ENCODE assay signal across 23 mouse cellular contexts in genomic region chr5:76724878-76725277, GRCm38 (mm10).
DNase-seq lines count a peak whose midpoint lies in the region; ATAC-seq and TF ChIP-seq lines count a peak whose summit lies in the region.
"Had no signal": no experiment of that assay in that cellular context is flagged by ENCODE, and none has a peak within 500 bp of the region (broad histone marks: within the 10 kb centered on the region; RNA-seq: fewer than 3 reads in every experiment).

No protein-coding gene starts in this region.

- no peaks in the 10 kb centered on the region for H3K9me3 ChIP-seq in intestine, postnatal 0 days (ENCODE audit: control insufficient read depth)
- 0 out of 2 replicates have a peak, but pooled peaks cover 3% of the 10 kb centered on the region for H3K9me3 ChIP-seq in intestine, embryonic 16.5 days (ENCODE audit: control insufficient read depth, low read length)
- H3K9me3 ChIP-seq: forebrain, embryonic 15.5 days; hindbrain, embryonic 15.5 days; limb, embryonic 15.5 days had no signal

- peak; percentile 18 for DNase-seq in thymus, postnatal 4 days
- DNase-seq in thymus, adult 2 months: no peak
- peak; percentile 21 for DNase-seq in testis, postnatal 14 days (ENCODE audit: low spot score)
- DNase-seq in lung, postnatal 4 days: no peak
- no peak for DNase-seq in right cerebral cortex, adult 2 months (ENCODE audit: low spot score in 2 of 2)
- DNase-seq: cerebellum, adult 11-12 months; gastrocnemius, postnatal 10 days; heart, postnatal 14 days; kidney, adult 2 months; kidney, postnatal 25 days; layer of hippocampus, adult 9-11 months; right cerebral cortex, postnatal 14 days had no signal

- no peak overlapping the region for H3K27ac ChIP-seq in intestine, postnatal 0 days (ENCODE audit: low read depth, low read length)
- H3K27ac ChIP-seq in intestine, embryonic 16.5 days (ENCODE audit: low read length): no peak overlapping the region
- no peak overlapping the region for H3K27ac ChIP-seq in thymus, adult 2 months (ENCODE audit: control insufficient read depth, insufficient read depth, low read length)
- H3K27ac ChIP-seq in bone marrow, adult 2 months (ENCODE audit: control insufficient read depth, insufficient read depth, low read depth, low read length, poor library complexity): no peak overlapping the region
- H3K27ac ChIP-seq: embryonic facial prominence, embryonic 10.5 days; forebrain, embryonic 15.5 days; hindbrain, embryonic 15.5 days; limb, embryonic 15.5 days had no signal

- H3K9ac ChIP-seq in intestine, postnatal 0 days (ENCODE audit: low read depth, low read length): no peak overlapping the region
- H3K9ac ChIP-seq in intestine, embryonic 16.5 days (ENCODE audit: low read depth, low read length): no peak overlapping the region
- H3K9ac ChIP-seq: forebrain, embryonic 15.5 days; hindbrain, embryonic 15.5 days; limb, embryonic 15.5 days had no signal

- no peaks in the 10 kb centered on the region for H3K27me3 ChIP-seq in intestine, postnatal 0 days (replicated peaks; ENCODE audit: control insufficient read depth, insufficient read depth, low read length)
- no peaks in the 10 kb centered on the region for H3K27me3 ChIP-seq in intestine, embryonic 16.5 days (replicated peaks; ENCODE audit: control insufficient read depth, insufficient read depth, low read length)
- no peaks in the 10 kb centered on the region for H3K27me3 ChIP-seq in thymus, adult 2 months (ENCODE audit: control insufficient read depth, insufficient read depth, low read length)
- H3K27me3 ChIP-seq: forebrain, embryonic 15.5 days; hindbrain, embryonic 15.5 days; limb, embryonic 15.5 days; megakaryocyte, embryonic 14.5 days had no signal

- peak; percentile 48 for TF ChIP-seq CTCF in intestine, postnatal 0 days (IDR thresholded peaks at IDR 0.05; ENCODE audit: low read depth)
- TF ChIP-seq CTCF in thymus, adult 2 months (IDR thresholded peaks at IDR 0.05; ENCODE audit: borderline replicate concordance, control insufficient read depth, extremely low read depth, insufficient read depth, low read length, poor library complexity): no peak
- peak; percentile 29; the same call in 1 of the 2 replicates for TF ChIP-seq CTCF in bone marrow, adult 2 months (IDR thresholded peaks at IDR 0.05; ENCODE audit: control insufficient read depth, insufficient read depth, low read length)

- no peak overlapping the region for H3K4me2 ChIP-seq in intestine, postnatal 0 days (replicated peaks; ENCODE audit: low read depth)
- H3K4me2 ChIP-seq in intestine, embryonic 16.5 days (ENCODE audit: low read depth, low read length): no peak overlapping the region
- H3K4me2 ChIP-seq: forebrain, embryonic 15.5 days; hindbrain, embryonic 15.5 days; limb, embryonic 15.5 days had no signal

- no peak for TF ChIP-seq POLR2A in thymus, adult 2 months (IDR thresholded peaks at IDR 0.05; ENCODE audit: control insufficient read depth, extremely low read depth, insufficient read depth, low read length, poor library complexity)
- no peak for TF ChIP-seq POLR2A in bone marrow, adult 2 months (IDR thresholded peaks at IDR 0.05; ENCODE audit: borderline replicate concordance, control insufficient read depth, low read depth, low read length)

- WGBS in intestine, postnatal 0 days: 100% methylated on average over 2 of the region's 2 CpGs
- 99% methylated on average over 2 of the region's 2 CpGs for WGBS in intestine, embryonic 16.5 days
- 95% methylated on average over 2 of the region's 2 CpGs for WGBS in thymus, adult 2 months
- 98% methylated on average over 2 of the region's 2 CpGs for WGBS in bone marrow, adult 2 months

- no peaks in the 10 kb centered on the region for H3K36me3 ChIP-seq in intestine, postnatal 0 days (ENCODE audit: control insufficient read depth, insufficient read depth)
- H3K36me3 ChIP-seq in intestine, embryonic 16.5 days (ENCODE audit: control insufficient read depth, insufficient read depth, low read length): no peaks in the 10 kb centered on the region
- H3K36me3 ChIP-seq in thymus, adult 2 months (ENCODE audit: control insufficient read depth, insufficient read depth, low read length): no peaks in the 10 kb centered on the region

- no peak for ATAC-seq in intestine, postnatal 0 days
- no peak for ATAC-seq in intestine, embryonic 16.5 days
- ATAC-seq: forebrain, embryonic 15.5 days; lung, postnatal 0 days; midbrain, embryonic 16.5 days had no signal

- no peaks in the 10 kb centered on the region for H3K4me1 ChIP-seq in intestine, postnatal 0 days (replicated peaks; ENCODE audit: control insufficient read depth, insufficient read depth, low read length)
- H3K4me1 ChIP-seq in intestine, embryonic 16.5 days (ENCODE audit: control insufficient read depth, insufficient read depth, low read length): no peaks in the 10 kb centered on the region
- H3K4me1 ChIP-seq in thymus, adult 2 months (replicated peaks; ENCODE audit: control insufficient read depth, insufficient read depth, low read length): no peaks in the 10 kb centered on the region
- H3K4me1 ChIP-seq in bone marrow, adult 2 months (ENCODE audit: control insufficient read depth, insufficient read depth, low read length): no peaks in the 10 kb centered on the region
- H3K4me1 ChIP-seq: embryonic facial prominence, embryonic 10.5 days; limb, embryonic 15.5 days; megakaryocyte, embryonic 14.5 days had no signal

- no peak overlapping the region for H3K4me3 ChIP-seq in intestine, postnatal 0 days (ENCODE audit: low read depth, low read length)
- no peak overlapping the region for H3K4me3 ChIP-seq in intestine, embryonic 16.5 days (ENCODE audit: low read length)
- H3K4me3 ChIP-seq in thymus, adult 2 months (ENCODE audit: control insufficient read depth, insufficient read depth, low read length): no peak overlapping the region
- no peak overlapping the region for H3K4me3 ChIP-seq in bone marrow, adult 2 months (replicated peaks; ENCODE audit: control insufficient read depth, low read depth, low read length)
- H3K4me3 ChIP-seq: embryonic facial prominence, embryonic 10.5 days; erythroblast, embryonic 14.5 days; forebrain, embryonic 15.5 days; hindbrain, embryonic 15.5 days; limb, embryonic 15.5 days; megakaryocyte, embryonic 14.5 days had no signal

Comparison
In these comparisons a context has a peak if more than half of its experiments do, and no peak if none do; other contexts are left out.
1. DNase-seq: peak in thymus, postnatal 4 days (single experiment) and testis, postnatal 14 days (single experiment); none in thymus, adult 2 months (single experiment), lung, postnatal 4 days (0 of 2) and right cerebral cortex, adult 2 months (0 of 2).